Mouse (Mus musculus) heart, postnatal 0 days (tissue): ENCODE measurements around the gene Agap1. TPM values are rescaled to one million over a fixed set of nuclear protein-coding genes. Genes with fewer than 3 reads are reported as not detected.

ENCODE experiments used
- ATAC-seq: fragments of 200-750 bp; cut with Nextera tagmentation; 2 replicates; pipeline ENCODE4 v1.8.0; 2017; ENCODE audit warnings: low read depth, moderate number of reproducible peaks, moderate library complexity; ENCODE audit not compliant: insufficient read depth
- DNase-seq: peaks from one replicate; pipeline ENCODE4 v3.0.0-alpha.2; 2016; ENCODE audit warnings: low spot score
- H3K27ac ChIP-seq: fragments of 300-500 bp; sonication (generic); 2 replicates; pipeline ENCODE4 v1.5.1; 2014; ENCODE audit warnings: low read depth, mild to moderate bottlenecking
- H3K27me3 ChIP-seq: fragments of 300-500 bp; sonication (generic); 2 replicates; pipeline ENCODE4 v1.6.1; 2014; ENCODE audit warnings: low read length, mixed read lengths; ENCODE audit not compliant: control insufficient read depth, insufficient read depth
- H3K36me3 ChIP-seq: fragments of 300-500 bp; sonication (generic); replicated peaks from 2 replicates; pipeline ENCODE4 v1.6.1; 2014; ENCODE audit warnings: low read length, mixed read lengths; ENCODE audit not compliant: control insufficient read depth, insufficient read depth
- H3K4me1 ChIP-seq: fragments of 300-500 bp; sonication (generic); 2 replicates; pipeline ENCODE4 v1.6.1; 2014; ENCODE audit warnings: antibody characterized with exemption; ENCODE audit not compliant: control insufficient read depth, insufficient read depth
- H3K4me2 ChIP-seq: fragments of 300-500 bp; sonication (generic); 2 replicates; pipeline ENCODE4 v1.6.1; 2014; ENCODE audit warnings: low read depth, mild to moderate bottlenecking, low read length, moderate library complexity
- H3K4me3 ChIP-seq: fragments of 300-500 bp; sonication (generic); 2 replicates; pipeline ENCODE4 v1.5.1; 2014; ENCODE audit warnings: low read depth, low read length
- H3K9ac ChIP-seq: fragments of 300-500 bp; sonication (generic); replicated peaks from 2 replicates; pipeline ENCODE4 v1.6.1; 2014; ENCODE audit warnings: low read depth, low read length, mixed read lengths
- H3K9me3 ChIP-seq: fragments of 300-500 bp; sonication (generic); replicated peaks from 2 replicates; pipeline ENCODE4 v1.6.1; 2016; ENCODE audit warnings: low read length; ENCODE audit not compliant: control insufficient read depth
- CTCF ChIP-seq: IDR thresholded peaks from 2 replicates; pipeline ENCODE4 v1.5.1; 2016; ENCODE audit warnings: antibody characterized with exemption, control low read depth, low read depth
- EP300 ChIP-seq: IDR thresholded peaks from 2 replicates; pipeline ENCODE4 v1.6.1; 2016; ENCODE audit warnings: antibody characterized with exemption, low read depth
- WGBS: fragments of 180-500 bp; shearing (Covaris S2); extraction: QIAGEN DNeasy Blood & Tissue Kit; methylation state at CpG from one replicate; pipeline ENCODE4 v1.1.7; 2014; 5-methylcytosine and 5-hydroxymethylcytosine counted together
- polyA plus RNA-seq: library from polyadenylated mRNA; unstranded; fragments of >200 nt; fragmentation: Nextera tagmentation; extraction: Ambion mirVana; gene quantifications from 2 replicates; pipeline ENCODE4 v1.2.1, GENCODE M21; 2015
- total RNA-seq: library from RNA; depleted of rRNA; stranded (reverse); fragments of >200 nt; gene quantifications from 2 replicates; pipeline ENCODE4 v1.2.3, GENCODE M21; 2014; ENCODE audit warnings: low replicate concordance

The Agap1 gene
- total and polyA plus RNA-seq, 2 experiments from 2014 or later = 6.1 to 21.0 TPM

GRCm38 (mm10) chr1:89524998-89525397, 70.4 kb downstream of the Agap1 start:
- TF ChIP-seq CTCF (no peak), EP300 (no peak)
- H3K4me1 ChIP-seq = peaks cover 9% of the 10 kb centered on the region
- H3K9me3 ChIP-seq = no peaks in the 10 kb centered on the region
- H3K4me2 ChIP-seq = no peak overlapping the region
- H3K9ac ChIP-seq = no peak overlapping the region
- no peak overlapping the region for H3K4me3 ChIP-seq
- H3K27me3 ChIP-seq = no peaks in the 10 kb centered on the region
- 64% methylated on average over 4 of the region's 4 CpGs for WGBS
- DNase-seq (no peak), ATAC-seq (no peak)
- H3K36me3 ChIP-seq = no peaks in the 10 kb centered on the region
- no peak overlapping the region for H3K27ac ChIP-seq

DNA sequence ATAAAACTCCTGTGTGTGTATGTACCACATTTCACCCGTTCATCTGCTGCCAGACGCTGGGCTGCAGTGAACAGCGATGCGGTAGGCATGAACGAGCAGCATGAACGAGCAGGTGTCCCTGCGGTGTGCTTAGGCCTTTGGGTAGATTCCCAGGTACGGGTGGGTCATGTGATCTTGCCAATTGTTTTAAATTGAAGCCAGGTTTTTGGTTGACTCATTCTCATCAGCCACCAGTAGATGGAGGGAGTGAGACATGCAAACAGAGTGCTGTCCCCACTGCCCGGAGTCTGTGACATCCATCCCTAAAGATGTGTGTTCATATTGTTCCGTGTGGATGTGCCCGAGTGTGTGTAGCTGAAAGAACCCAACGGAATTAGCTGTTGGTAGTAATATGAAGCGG, 71.2 kb downstream of the Agap1 start:
- H3K4me2 ChIP-seq = no peak overlapping the region
- H3K9ac ChIP-seq = no peak overlapping the region
- peak; percentile 58; the same call in 1 of the 2 replicates for ATAC-seq
- no peaks in the 10 kb centered on the region for H3K9me3 ChIP-seq
- H3K4me3 ChIP-seq = no peak overlapping the region
- peaks cover 9% of the 10 kb centered on the region for H3K4me1 ChIP-seq
- 35% methylated on average over 13 of the region's 13 CpGs for WGBS
- TF ChIP-seq CTCF (peak; percentile 86), EP300 (no peak)
- no peak overlapping the region for H3K27ac ChIP-seq
- no peaks in the 10 kb centered on the region for H3K36me3 ChIP-seq
- H3K27me3 ChIP-seq = no peaks in the 10 kb centered on the region
- DNase-seq = peak; percentile 65

GRCm38 (mm10) chr1:89528671-89529276, 74.2 kb downstream of the Agap1 start:
- Histone ChIP-seq H3K4me3 (no peak overlapping the region), H3K36me3 (no peaks in the 10 kb centered on the region), H3K27ac (no peak overlapping the region), H3K9me3 (no peaks in the 10 kb centered on the region), H3K4me2 (no peak overlapping the region), H3K9ac (no peak overlapping the region), H3K27me3 (no peaks in the 10 kb centered on the region), H3K4me1 (peaks cover 13% of the 10 kb centered on the region)
- 61% methylated on average over 17 of the region's 17 CpGs for WGBS
- DNase-seq (no peak), ATAC-seq (no peak)
- TF ChIP-seq EP300 = no peak
- TF ChIP-seq CTCF = no peak

- Histone ChIP-seq H3K9me3 (no peaks in the 10 kb centered on the region), H3K27me3 (no peaks in the 10 kb centered on the region), H3K4me1 (peaks cover 28% of the 10 kb centered on the region), H3K4me2 (peak overlapping the region; percentile 40), H3K36me3 (no peaks in the 10 kb centered on the region), H3K4me3 (no peak overlapping the region), H3K9ac (no peak overlapping the region), H3K27ac (peak overlapping the region; percentile 65)
- ATAC-seq (0 out of 2 replicates have a peak, but pooled peaks have one; percentile 13), DNase-seq (no peak)
- TF ChIP-seq CTCF (no peak), EP300 (no peak)
- WGBS = 9% methylated on average over 9 of the region's 9 CpGs
These were observed 79.1 kb downstream of the Agap1 start for GRCm38 (mm10) chr1:89533702-89534101.

GRCm38 (mm10) chr1:89535206-89535605, 80.6 kb downstream of the Agap1 start:
- Histone ChIP-seq H3K27ac (peak overlapping the region; percentile 48; the same call in 1 of the 2 replicates), H3K27me3 (no peaks in the 10 kb centered on the region), H3K9me3 (no peaks in the 10 kb centered on the region), H3K4me1 (peaks cover 28% of the 10 kb centered on the region), H3K4me2 (no peak overlapping the region), H3K4me3 (no peak overlapping the region), H3K9ac (no peak overlapping the region), H3K36me3 (no peaks in the 10 kb centered on the region)
- TF ChIP-seq EP300 (no peak), CTCF (no peak)
- no peak for DNase-seq
- ATAC-seq = no peak; the same call in 1 of the 2 replicates
